Mouse (Mus musculus) stomach, embryonic 16.5 days (tissue): Measurements from ENCODE around the gene Tdrd3. TPM values are rescaled to one million over a fixed set of nuclear protein-coding genes. Genes with fewer than 3 reads are reported as not detected.

Experiments
- ATAC-seq: fragments of 200-750 bp; cut with Nextera tagmentation; 2 replicates; pipeline ENCODE4 v1.8.0; 2017; ENCODE audit warnings: moderate number of reproducible peaks, moderate TSS enrichment; ENCODE audit not compliant: insufficient read depth, low FRiP score
- H3K27ac ChIP-seq: fragments of 300-500 bp; sonication (generic); 2 replicates; pipeline ENCODE4 v1.5.1; 2014; ENCODE audit warnings: low read length
- H3K27me3 ChIP-seq: fragments of 300-500 bp; sonication (generic); 2 replicates; pipeline ENCODE4 v1.6.1; 2014; ENCODE audit warnings: low read length, control low read depth, mixed read lengths; ENCODE audit not compliant: control insufficient read depth, insufficient read depth
- H3K36me3 ChIP-seq: fragments of 300-500 bp; sonication (generic); 2 replicates; pipeline ENCODE4 v1.6.1; 2014; ENCODE audit warnings: low read length; ENCODE audit not compliant: control insufficient read depth, insufficient read depth
- H3K4me1 ChIP-seq: fragments of 300-500 bp; sonication (generic); 2 replicates; pipeline ENCODE4 v1.6.1; 2014; ENCODE audit warnings: low read length, control low read depth, mixed read lengths; ENCODE audit not compliant: control insufficient read depth, insufficient read depth
- H3K4me2 ChIP-seq: fragments of 300-500 bp; sonication (generic); 2 replicates; pipeline ENCODE4 v1.6.1; 2014; ENCODE audit warnings: low read depth, low read length, mixed read lengths
- H3K4me3 ChIP-seq: fragments of 300-500 bp; sonication (generic); replicated peaks from 2 replicates; pipeline ENCODE4 v1.5.1; 2014; ENCODE audit warnings: mild to moderate bottlenecking, low read length
- H3K9ac ChIP-seq: fragments of 300-500 bp; sonication (generic); 2 replicates; pipeline ENCODE4 v1.6.1; 2014; ENCODE audit warnings: low read length
- H3K9me3 ChIP-seq: fragments of 300-500 bp; sonication (generic); replicated peaks from 2 replicates; pipeline ENCODE4 v1.6.1; 2016; ENCODE audit warnings: low read length, control low read depth; ENCODE audit not compliant: control insufficient read depth
- WGBS: fragments of 180-500 bp; shearing (Covaris S2); extraction: QIAGEN DNeasy Blood & Tissue Kit; methylation state at CpG from one replicate; pipeline ENCODE4 v1.1.7; 2014; 5-methylcytosine and 5-hydroxymethylcytosine counted together
- polyA plus RNA-seq: library from polyadenylated mRNA; unstranded; fragments of >200 nt; fragmentation: Nextera tagmentation; extraction: Ambion mirVana; gene quantifications from 2 replicates; pipeline ENCODE4 v1.2.1, GENCODE M21; 2015

The Tdrd3 gene
- polyA plus RNA-seq, 1 experiment from 2014 or later, result 24.6 TPM

GRCm38 (mm10) chr14:87569471-87569870 lies 153.0 kb downstream of the Tdrd3 start:
- H3K9me3 ChIP-seq, result no peaks in the 10 kb centered on the region
- ATAC-seq, result no peak
- no peak overlapping the region for H3K4me3 ChIP-seq
- WGBS, result 75% methylated on average over 2 of the region's 2 CpGs
- H3K4me1 ChIP-seq, result no peaks in the 10 kb centered on the region
- H3K36me3 ChIP-seq, result no peaks in the 10 kb centered on the region
- H3K9ac ChIP-seq, result no peak overlapping the region
- no peaks in the 10 kb centered on the region for H3K27me3 ChIP-seq
- no peak overlapping the region for H3K27ac ChIP-seq
- H3K4me2 ChIP-seq, result no peak overlapping the region

- Histone ChIP-seq H3K27ac (no peak overlapping the region), H3K9ac (no peak overlapping the region), H3K27me3 (no peaks in the 10 kb centered on the region), H3K4me3 (no peak overlapping the region), H3K9me3 (no peaks in the 10 kb centered on the region), H3K4me1 (no peaks in the 10 kb centered on the region), H3K4me2 (no peak overlapping the region), H3K36me3 (no peaks in the 10 kb centered on the region)
- 55% methylated on average over 5 of the region's 5 CpGs for WGBS
- no peak for ATAC-seq
Measured at GRCm38 (mm10) chr14:87572453-87572852, 156.0 kb downstream of the Tdrd3 start.

GRCm38 (mm10) chr14:87582610-87583009 lies 166.2 kb downstream of the Tdrd3 start:
- no peaks in the 10 kb centered on the region for H3K27me3 ChIP-seq
- no peak overlapping the region for H3K4me3 ChIP-seq
- H3K27ac ChIP-seq, result no peak overlapping the region
- H3K4me2 ChIP-seq, result no peak overlapping the region
- no peaks in the 10 kb centered on the region for H3K9me3 ChIP-seq
- H3K36me3 ChIP-seq, result no peaks in the 10 kb centered on the region
- 85% methylated on average over 3 of the region's 3 CpGs for WGBS
- no peaks in the 10 kb centered on the region for H3K4me1 ChIP-seq
- ATAC-seq, result no peak
- H3K9ac ChIP-seq, result no peak overlapping the region
